11 mouse cellular contexts compared by ENCODE assay signal in genomic region chr11:99244519-99244918, GRCm38 (mm10). TPM values are rescaled to one million over a fixed set of nuclear protein-coding genes. Genes with fewer than 3 reads are reported as not detected.
"Had no signal": no experiment of that assay in that cellular context is flagged by ENCODE, and none has a peak within 500 bp of the region (broad histone marks: within the 10 kb centered on the region; RNA-seq: fewer than 3 reads in every experiment).

No protein-coding gene starts in this region.

RNA-seq across cellular contexts. Expression of gene Krt222, which starts 0.6 kb away (rescaled TPM):
- polyA plus RNA-seq: macrophage had no signal

RNA-seq across cellular contexts. Expression of gene Krt24, which starts 40.5 kb away (rescaled TPM):
- total RNA-seq: layer of hippocampus, postnatal 25 days; left cerebral cortex, adult 8-10 months; left cerebral cortex, postnatal 25 days had no signal
- polyA plus RNA-seq: large intestine, adult 2 months; liver, embryonic 12.5 days; liver, embryonic 16.5 days; lung, embryonic 15.5 days; macrophage; midbrain, embryonic 11.5 days; midbrain, embryonic 15.5 days; neural tube, embryonic 14.5 days had no signal
